Mouse (Mus musculus) embryonic facial prominence, embryonic 13.5 days (tissue): ENCODE results near the gene Ptpn13. TPM values are rescaled to one million over a fixed set of nuclear protein-coding genes. Genes with fewer than 3 reads are reported as not detected.

Experiments used
- ATAC-seq: fragments of 200-750 bp; cut with Nextera tagmentation; 2 replicates; pipeline ENCODE4 v1.8.0; 2017; ENCODE audit warnings: low read depth; ENCODE audit not compliant: insufficient number of reproducible peaks, insufficient read depth, low FRiP score, low TSS enrichment
- H3K27ac ChIP-seq: fragments of 300-500 bp; sonication (generic); 2 replicates; pipeline ENCODE4 v1.5.1; 2015; ENCODE audit warnings: moderate library complexity, mild to moderate bottlenecking, inconsistent platforms
- H3K27me3 ChIP-seq: fragments of 300-500 bp; sonication (generic); 2 replicates; pipeline ENCODE4 v1.6.1; 2015; ENCODE audit warnings: mild to moderate bottlenecking, inconsistent platforms
- H3K36me3 ChIP-seq: fragments of 300-500 bp; sonication (generic); 2 replicates; pipeline ENCODE4 v1.6.1; 2015; ENCODE audit warnings: mild to moderate bottlenecking, inconsistent platforms
- H3K4me1 ChIP-seq: fragments of 300-500 bp; sonication (generic); 2 replicates; pipeline ENCODE4 v1.6.1; 2015; ENCODE audit warnings: inconsistent platforms
- H3K4me2 ChIP-seq: fragments of 300-500 bp; sonication (generic); 2 replicates; pipeline ENCODE4 v1.6.1; 2015; ENCODE audit warnings: moderate library complexity, mild to moderate bottlenecking, inconsistent platforms
- H3K4me3 ChIP-seq: fragments of 300-500 bp; sonication (generic); 2 replicates; pipeline ENCODE4 v1.5.1; 2015; ENCODE audit warnings: mild to moderate bottlenecking, inconsistent platforms
- H3K9ac ChIP-seq: fragments of 300-500 bp; sonication (generic); 2 replicates; pipeline ENCODE4 v1.6.1; 2015; ENCODE audit warnings: mild to moderate bottlenecking, inconsistent platforms
- H3K9me3 ChIP-seq: fragments of 300-500 bp; sonication (generic); 2 replicates; pipeline ENCODE4 v1.6.1; 2016; ENCODE audit warnings: inconsistent platforms
- whole genome bisulfite sequencing: fragments of 180-500 bp; shearing (Covaris S2); methylation state at CpG from one replicate; pipeline ENCODE4 v1.1.7; 2015; ENCODE audit warnings: mixed read lengths; 5-methylcytosine and 5-hydroxymethylcytosine counted together
- polyA plus RNA-seq: library from polyadenylated mRNA; unstranded; fragments of >200 nt; fragmentation: Nextera tagmentation; extraction: Ambion mirVana; gene quantifications from 2 replicates; pipeline ENCODE4 v1.2.1, GENCODE M21; 2015

The Ptpn13 gene
- polyA plus RNA-seq, 1 experiment from 2014 or later, result 18.0 TPM

DNA sequence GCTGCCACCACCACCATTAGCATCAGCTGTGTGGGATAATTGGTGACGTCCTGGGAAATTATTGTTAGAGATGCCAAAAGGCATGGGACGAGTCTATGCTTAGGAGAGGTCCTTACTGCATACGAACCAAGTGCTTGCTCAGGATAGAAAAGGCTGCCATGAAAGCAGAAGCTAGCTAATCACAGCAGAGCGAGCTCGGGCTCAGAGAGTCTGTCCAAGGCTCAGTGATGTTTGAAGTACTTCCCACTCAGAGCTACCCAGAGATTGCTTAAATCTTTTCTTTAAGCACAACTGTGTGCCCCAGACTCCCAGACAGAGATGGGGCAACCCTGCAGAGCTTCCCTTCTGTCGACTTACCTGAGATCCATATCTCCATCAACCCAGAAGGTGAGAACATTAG is 203.5 kb downstream of the Ptpn13 start:
- H3K9ac ChIP-seq, result no peak overlapping the region
- H3K4me2 ChIP-seq, result no peak overlapping the region
- H3K4me1 ChIP-seq, result peaks cover 13% of the 10 kb centered on the region
- WGBS, result 76% methylated on average over 6 of the region's 6 CpGs
- no peak overlapping the region for H3K4me3 ChIP-seq
- no peaks in the 10 kb centered on the region for H3K27me3 ChIP-seq
- H3K9me3 ChIP-seq, result no peaks in the 10 kb centered on the region
- no peak overlapping the region; the same call in 1 of the 2 replicates for H3K27ac ChIP-seq
- ATAC-seq, result no peak
- H3K36me3 ChIP-seq, result no peaks in the 10 kb centered on the region

DNA sequence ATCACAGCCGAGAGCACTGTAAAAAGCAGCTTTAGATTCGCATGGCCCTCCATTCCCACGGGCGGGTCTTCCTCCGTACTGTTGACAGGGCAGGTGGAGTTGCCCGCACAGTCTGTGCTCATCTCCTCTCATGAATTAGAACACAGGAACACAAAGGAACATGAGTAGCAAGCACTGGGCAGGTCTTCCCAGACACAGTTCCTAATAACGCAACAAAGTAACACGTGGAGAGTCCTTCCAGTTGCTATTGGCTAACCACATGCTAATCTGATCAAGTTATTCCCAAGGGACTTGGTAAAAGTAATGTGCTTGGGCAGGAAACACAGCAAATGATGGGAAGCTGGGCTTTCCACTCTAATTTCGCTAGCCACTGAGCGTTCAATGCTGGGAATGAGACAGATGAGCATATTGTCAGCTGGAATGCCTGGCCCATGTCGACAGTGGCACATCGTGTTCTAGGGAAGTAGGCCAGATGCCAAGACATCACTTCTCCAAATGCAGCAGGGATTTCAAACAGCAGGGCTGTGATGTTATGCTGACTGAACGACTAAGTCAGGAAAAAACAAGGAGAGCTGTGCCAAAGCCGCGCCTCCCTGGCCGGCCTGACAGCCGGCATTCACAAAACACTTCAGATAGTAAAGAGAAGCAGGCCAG is 204.2 kb downstream of the Ptpn13 start, which contains the start of gene Slc10a6:
TSS of gene Slc10a6 (minus strand) at position 293 of the 654 bp plus-strand sequence.
- no peak within 1 kb of the TSS; the same call in 1 of the 2 replicates for H3K4me2 ChIP-seq

DNA sequence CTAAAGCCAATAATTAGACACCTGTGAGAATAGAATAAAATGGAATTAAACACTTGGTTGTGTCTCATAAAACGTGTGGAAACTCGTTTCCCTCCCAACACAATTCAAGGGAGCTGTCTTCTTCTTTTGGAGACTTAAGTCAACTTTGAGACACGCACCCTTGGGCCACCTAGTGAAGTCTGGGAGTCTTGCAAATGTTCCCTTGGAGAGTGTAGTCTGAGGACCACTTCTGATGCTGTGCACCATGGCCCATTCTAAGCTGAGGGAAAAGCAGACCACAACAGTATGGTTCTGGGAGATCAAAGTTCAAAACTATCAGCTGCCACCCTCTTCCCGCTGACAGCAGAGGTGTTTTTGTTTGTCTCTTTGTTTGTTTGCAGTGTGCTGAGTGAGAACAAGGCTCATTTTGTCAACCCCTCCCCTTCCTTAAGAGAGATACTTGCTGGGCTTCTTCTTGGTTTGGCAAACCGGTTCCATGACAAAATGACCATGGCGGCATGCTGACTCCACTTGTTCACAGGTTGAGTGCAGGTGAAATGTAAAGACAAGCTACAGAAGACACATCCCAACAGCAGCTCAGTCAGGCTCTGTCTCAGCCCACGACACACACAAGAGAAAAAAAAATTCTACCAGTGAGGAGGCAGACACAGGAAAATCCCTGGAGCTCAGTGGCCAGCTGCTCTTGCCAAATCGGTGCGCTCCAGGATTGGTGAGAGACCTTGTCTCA is 205.0 kb downstream of the Ptpn13 start:
- Histone ChIP-seq H3K27ac (peak overlapping the region; percentile 60), H3K27me3 (no peaks in the 10 kb centered on the region), H3K4me1 (peaks cover 13% of the 10 kb centered on the region), H3K9me3 (no peaks in the 10 kb centered on the region), H3K4me3 (no peak overlapping the region), H3K9ac (no peak overlapping the region), H3K36me3 (no peaks in the 10 kb centered on the region), H3K4me2 (no peak overlapping the region)
- 70% methylated on average over 9 of the region's 9 CpGs for WGBS
- 0 out of 2 replicates have a peak, but pooled peaks have one; percentile 52 for ATAC-seq

More for the DNA sequence above, 204.2 kb downstream of the Ptpn13 start, which contains the start of gene Slc10a6:
- H3K4me1 ChIP-seq, result peaks cover 13% of the 10 kb centered on the region
- H3K27ac ChIP-seq, result peak within 1 kb of the TSS; percentile 72
- no peak within 1 kb of the TSS for H3K4me3 ChIP-seq
- no peaks in the 10 kb centered on the region for H3K27me3 ChIP-seq
- H3K36me3 ChIP-seq, result no peaks in the 10 kb centered on the region
- peak; percentile 76; the same call in 1 of the 2 replicates for ATAC-seq
- H3K9me3 ChIP-seq, result no peaks in the 10 kb centered on the region
- 44% methylated on average over 17 of the region's 17 CpGs for WGBS
- H3K9ac ChIP-seq, result no peak within 1 kb of the TSS

DNA sequence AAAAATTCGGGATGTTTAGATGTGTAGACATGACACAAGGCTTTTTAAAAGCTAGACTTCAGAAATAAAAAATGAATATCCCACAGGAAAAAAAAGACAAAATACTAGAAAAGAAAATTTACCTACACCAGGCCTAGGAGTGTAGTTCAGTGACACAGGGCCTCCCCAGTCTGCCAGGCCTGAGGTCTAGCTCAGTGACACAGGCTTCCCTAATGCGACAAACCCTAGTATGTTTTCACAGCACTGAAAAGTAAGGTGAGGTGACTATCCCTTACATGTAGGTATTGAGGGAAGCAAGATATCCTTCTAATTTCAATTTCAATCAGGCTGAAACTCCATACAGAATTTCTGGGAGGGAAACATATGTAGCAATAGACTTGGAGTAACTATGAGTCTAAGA is 212.2 kb downstream of the Ptpn13 start:
- H3K9ac ChIP-seq, result no peak overlapping the region
- ATAC-seq, result no peak
- WGBS, result 81% methylated on average over 2 of the region's 2 CpGs
- no peaks in the 10 kb centered on the region for H3K9me3 ChIP-seq
- no peak overlapping the region for H3K27ac ChIP-seq
- H3K27me3 ChIP-seq, result no peaks in the 10 kb centered on the region
- no peak overlapping the region for H3K4me3 ChIP-seq
- no peaks in the 10 kb centered on the region for H3K4me1 ChIP-seq
- no peak overlapping the region for H3K4me2 ChIP-seq
- no peaks in the 10 kb centered on the region for H3K36me3 ChIP-seq

DNA sequence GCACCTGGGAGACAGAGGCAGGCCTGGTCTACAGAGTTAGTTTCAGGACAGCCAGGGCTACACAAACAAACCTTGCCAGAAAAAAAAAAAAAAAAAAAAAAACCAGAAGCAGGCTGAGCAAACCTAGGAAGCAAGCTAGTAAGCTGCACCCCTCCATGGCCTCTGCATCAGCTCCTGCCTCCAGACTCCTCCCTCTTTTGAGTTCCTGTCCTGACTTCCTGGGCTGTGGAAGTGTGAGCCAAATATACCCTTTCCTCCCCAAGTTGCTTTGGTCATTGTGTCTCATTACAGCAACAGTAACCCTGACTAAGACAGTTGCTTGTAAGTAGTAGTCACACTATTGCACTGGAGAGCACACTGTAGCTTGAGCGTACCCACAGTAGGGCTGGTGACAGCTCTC is 219.2 kb downstream of the Ptpn13 start:
- H3K27ac ChIP-seq, result no peak overlapping the region
- no peak overlapping the region for H3K9ac ChIP-seq
- WGBS, result 97% methylated on average over 1 of the region's 1 CpGs
- no peaks in the 10 kb centered on the region for H3K36me3 ChIP-seq
- no peak overlapping the region for H3K4me2 ChIP-seq
- no peaks in the 10 kb centered on the region for H3K9me3 ChIP-seq
- H3K4me3 ChIP-seq, result no peak overlapping the region
- H3K27me3 ChIP-seq, result no peaks in the 10 kb centered on the region
- no peak for ATAC-seq
- H3K4me1 ChIP-seq, result peaks cover 2% of the 10 kb centered on the region; the same call in 1 of the 2 replicates

DNA sequence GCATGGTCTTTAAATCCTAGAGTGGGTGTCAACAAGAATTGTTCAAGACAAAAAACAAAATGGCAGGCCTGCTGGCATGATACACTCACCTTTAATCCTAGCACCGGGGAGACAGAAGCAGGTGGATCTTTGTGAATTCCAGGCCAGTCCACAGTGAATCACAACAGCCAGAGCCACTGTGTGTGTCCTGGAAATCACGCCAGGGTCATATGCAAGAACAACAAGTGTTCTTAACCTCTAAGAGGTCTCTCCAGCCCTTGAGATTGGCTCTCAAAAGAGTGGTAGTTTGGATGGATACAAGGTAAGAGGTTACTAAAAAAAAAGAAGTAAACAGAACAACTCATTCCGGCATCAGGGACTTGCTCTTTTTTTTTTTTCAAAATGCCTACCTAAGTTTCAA is 222.3 kb downstream of the Ptpn13 start:
- H3K27ac ChIP-seq, result no peak overlapping the region
- H3K9me3 ChIP-seq, result no peaks in the 10 kb centered on the region
- no peak overlapping the region for H3K4me3 ChIP-seq
- 87% methylated on average over 3 of the region's 3 CpGs for WGBS
- H3K4me1 ChIP-seq, result peaks cover 2% of the 10 kb centered on the region; the same call in 1 of the 2 replicates
- H3K9ac ChIP-seq, result no peak overlapping the region
- no peaks in the 10 kb centered on the region for H3K27me3 ChIP-seq
- no peak for ATAC-seq
- H3K4me2 ChIP-seq, result no peak overlapping the region
- no peaks in the 10 kb centered on the region for H3K36me3 ChIP-seq

Other genes starting within 250 kb of the Ptpn13 start
- 2.3 and 2.4 TPM in 2 replicates for gene Mapk10, start 213.9 kb upstream of the Ptpn13 start, polyA plus RNA-seq
- 0.19 and 1.1 TPM in 2 replicates for gene Slc10a6, start 204.2 kb downstream of the Ptpn13 start, polyA plus RNA-seq
- gene 1700016H13Rik, start 230.8 kb downstream of the Ptpn13 start, polyA plus RNA-seq, result 0.30 and 0.41 TPM in 2 replicates